Mouse (Mus musculus) spleen, postnatal 14 days (tissue): ENCODE data around the gene Ctdnep1.
A peak's percentile ranks its signal among the peaks of the same experiment; 100 is the strongest.
"Not testable (repeated sequence)": the region's sequence is repeated elsewhere in the genome, so short reads cannot be mapped to it uniquely, and the experiment has no call there.

Source experiments
- DNase-seq, 2 experiments: peaks; one replicate each; pipeline ENCODE4 v3.0.0; 2021 to 2022; ENCODE audit warnings: low spot score in 2 of 2

Gene Ctdnep1

DNA sequence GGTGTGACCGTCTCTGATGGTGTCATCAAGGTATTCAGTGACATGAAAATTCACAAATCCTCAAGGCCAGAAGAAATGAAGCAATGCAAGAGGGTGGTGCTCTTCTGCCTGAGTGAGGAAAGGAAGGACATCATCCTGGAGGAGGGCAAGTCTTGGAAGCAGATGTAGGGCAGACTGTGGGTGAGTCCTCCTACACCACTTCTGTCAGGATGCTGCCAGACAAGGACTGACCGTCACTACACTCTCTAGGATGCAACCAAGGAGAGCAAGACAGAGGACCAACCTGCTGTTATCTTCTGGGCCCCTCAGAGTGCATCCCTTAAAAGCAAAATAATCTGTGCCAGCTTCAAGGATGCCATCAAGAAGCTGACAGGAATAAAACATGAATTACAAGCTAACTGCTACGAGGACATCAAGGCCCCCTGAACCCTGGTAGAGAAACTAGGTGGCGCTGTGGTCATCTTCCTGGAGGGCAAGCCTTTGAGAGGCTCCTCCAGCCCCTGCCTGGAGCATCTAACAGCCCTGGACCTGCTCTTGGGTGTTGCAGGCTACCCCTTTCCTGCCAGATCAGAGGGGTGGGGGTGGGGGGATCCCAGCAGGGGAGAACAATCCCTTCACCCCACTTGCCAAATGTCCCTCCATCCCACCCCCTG lies 30.0 kb upstream of the Ctdnep1 start:
- DNase-seq = no peak

DNA sequence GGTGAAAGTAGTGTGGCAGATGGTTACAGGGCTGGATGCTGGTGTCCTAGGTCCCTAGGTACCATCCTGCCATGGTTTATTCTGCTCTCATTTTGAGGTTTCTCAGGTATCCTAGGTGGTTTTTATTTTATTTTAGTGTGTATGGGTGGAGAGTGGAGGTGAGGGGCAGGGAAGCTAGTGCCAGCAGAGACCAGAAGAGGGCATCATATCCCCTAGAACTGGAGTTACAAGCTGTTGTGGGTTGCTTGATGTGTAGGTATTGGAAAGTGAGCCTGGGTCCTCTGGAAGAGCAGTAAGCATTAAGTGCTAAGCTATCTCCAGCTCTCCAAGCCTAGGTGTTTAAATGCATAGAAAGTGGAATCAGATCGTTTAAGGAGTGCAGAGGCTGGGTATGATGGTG lies 28.7 kb upstream of the Ctdnep1 start:
- no peak for DNase-seq

DNA sequence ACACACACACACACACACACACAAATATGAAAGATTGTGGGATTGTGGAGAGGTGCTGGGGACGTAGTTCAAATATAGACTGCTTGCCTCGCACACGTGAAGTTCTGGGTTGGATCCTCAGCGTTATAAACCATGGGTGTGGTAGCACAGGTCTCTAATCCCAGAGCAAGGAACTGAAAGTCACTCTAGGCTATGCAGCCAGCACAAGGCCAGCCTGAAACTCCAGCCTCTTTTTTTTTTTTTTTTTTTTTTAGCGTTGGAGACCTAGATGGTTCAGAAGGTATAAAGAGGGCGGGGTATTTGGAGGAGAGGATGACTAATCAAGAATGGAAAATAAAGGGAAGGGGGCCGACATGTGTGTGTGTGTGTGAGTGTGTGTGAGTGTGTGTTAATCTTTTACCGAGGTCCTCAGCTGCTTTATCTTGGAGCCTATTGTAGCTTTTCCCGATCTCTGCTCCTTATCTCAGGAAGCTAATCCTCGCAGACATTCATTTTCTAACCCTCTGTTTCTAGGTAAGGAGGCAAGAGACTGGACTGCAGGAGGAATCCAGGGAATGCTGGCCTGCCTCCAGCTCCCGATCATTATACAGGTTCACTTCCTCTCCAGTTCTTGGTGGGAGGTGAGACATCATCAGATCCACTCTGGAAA lies 27.6 kb upstream of the Ctdnep1 start:
- no peak for DNase-seq

DNA sequence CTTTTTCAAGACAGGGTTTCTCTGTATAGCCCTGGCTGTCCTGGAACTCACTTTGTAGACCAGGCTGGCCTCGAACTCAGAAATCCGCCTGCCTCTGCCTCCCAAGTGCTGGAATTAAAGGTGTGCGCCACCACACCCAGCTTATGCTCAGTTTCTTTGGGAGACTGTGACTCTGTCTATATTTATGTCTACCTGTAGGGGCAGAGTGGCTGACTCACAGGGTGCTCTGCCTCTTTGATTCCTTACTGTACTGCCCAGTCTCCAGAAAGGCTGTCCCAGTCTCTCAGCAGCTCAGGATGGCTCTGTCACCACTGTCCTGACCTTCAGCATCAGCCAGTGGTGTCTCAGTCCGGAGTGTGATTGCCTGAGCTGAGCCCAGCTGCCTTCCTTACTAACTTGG lies 25.3 kb upstream of the Ctdnep1 start:
- DNase-seq = not testable (repeated sequence)

DNA sequence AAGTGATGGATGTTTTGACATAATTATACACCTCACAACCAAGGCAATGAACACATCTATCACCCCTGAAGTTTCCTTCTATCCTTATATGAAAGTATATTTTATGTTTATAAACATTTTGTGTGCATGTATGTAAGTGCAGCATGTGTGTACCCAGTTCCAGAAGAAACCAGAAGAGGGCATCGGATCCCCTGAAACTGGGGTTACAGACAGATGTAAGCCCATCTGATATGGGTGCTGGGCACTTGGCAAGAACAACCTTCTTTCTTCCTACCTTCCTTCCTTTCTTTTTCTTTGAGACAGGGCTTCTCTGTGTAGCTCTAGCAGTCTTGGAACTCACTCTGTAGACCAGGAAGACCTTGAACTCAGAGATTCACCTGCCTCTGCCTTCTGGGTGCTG lies 24.7 kb upstream of the Ctdnep1 start:
- DNase-seq = no peak

DNA sequence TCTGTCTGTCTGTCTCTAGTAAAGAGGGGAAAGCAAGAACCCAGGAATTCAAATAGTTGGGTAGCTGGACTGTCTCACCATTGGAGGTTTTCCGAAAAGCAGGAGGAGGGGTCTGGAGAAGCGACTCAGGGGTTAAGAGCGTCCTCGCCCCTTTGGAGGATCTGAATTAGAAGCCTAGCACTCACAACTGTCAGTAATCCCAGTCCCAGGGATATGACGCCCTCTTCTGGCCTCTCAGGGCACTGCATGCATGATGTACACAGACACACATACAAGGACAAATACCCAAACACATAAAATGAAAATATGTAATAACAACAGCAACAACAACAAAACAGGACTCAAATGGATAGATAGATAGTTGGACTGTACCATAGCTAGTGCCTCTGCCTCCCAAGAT lies 20.3 kb upstream of the Ctdnep1 start:
- no peak for DNase-seq

DNA sequence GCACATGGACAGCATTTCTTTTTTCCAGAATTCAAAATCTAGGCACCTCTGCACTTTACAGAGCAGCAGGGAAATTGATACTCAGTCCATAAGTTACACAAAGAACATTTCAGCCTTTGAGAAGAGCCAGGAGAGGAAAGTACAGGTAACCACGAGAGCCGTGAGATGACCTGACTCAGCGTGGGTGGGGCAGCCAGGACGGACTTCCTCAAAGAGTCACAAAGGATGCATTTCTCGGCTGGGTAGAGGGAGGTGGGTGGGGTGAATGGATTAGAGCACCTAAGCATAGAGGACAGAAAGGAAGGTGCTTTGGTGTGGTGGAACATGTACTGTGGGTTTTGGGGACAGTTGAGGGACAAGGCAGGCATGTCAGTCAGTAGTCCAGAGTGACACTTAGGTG lies 19.1 kb upstream of the Ctdnep1 start:
- DNase-seq = no peak

DNA sequence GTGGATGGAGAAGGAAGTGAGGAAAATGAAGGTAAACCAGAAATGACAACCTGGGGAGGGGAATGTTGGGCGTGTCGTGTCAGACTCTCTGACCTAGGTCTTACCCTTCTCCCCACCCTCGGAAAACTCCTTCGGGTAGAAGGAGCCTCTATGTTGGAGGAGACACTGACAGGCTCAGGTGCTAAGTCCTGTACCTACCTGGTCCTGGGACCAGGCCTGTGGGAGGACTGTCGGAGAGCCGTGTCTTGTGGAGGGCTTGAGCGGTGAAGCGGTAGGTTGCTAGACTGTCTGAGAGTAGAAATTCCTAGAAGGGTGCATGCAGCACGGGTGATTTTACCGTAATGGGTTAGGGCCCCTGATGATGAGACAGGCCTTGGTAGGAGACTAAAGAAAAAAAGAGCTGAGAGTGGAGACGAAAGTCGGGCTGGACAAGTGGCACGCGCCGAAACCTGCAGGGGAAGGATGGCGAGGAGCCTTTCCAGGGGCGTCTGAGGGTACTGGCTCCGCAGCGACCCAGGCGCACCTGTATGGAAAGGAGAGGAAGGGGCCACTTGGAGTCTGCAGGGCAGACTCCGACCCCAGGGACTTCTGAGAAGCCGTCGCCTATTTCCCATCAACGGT lies 16.2 kb upstream of the Ctdnep1 start, which contains the start of gene Cldn7:
Gene Cldn7 (plus strand): TSS at position 130 of the 621 bp plus-strand sequence.
- DNase-seq = no peak

DNA sequence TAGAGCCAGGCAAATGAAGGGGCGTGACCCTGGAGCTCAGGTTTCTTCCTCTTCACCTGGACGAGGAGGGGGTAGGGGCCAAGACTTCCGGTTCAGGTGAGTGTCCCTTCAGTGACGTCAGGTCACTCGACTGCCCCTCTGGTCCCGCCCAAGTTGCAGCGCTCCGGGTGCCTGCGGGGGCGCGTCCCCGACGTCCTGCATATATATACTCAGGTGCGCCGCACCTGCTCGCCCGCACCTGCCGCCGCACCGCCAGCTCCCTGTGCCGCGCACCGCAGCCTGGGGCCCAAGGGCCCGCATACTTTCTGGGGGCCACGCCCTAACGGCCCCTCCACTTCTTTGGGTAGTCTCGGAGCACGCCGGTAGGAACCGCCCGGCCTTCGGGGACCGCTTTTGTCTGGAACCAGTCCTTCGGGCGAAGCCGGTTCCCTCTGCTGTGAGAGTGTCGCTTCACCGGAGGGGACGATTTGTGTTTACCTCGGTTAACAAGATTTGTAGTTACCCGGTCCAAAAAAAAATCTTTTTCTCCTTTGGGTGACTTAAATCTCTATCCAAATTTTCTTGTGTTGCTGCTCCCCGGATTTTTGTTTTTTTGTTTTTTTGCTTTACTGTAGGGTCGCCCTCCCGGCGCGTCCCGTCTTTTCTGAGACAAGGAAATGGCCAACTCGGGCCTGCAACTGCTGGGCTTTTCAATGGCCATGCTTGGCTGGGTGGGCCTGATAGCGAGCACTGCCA lies 15.5 kb upstream of the Ctdnep1 start:
- no peak for DNase-seq

DNA sequence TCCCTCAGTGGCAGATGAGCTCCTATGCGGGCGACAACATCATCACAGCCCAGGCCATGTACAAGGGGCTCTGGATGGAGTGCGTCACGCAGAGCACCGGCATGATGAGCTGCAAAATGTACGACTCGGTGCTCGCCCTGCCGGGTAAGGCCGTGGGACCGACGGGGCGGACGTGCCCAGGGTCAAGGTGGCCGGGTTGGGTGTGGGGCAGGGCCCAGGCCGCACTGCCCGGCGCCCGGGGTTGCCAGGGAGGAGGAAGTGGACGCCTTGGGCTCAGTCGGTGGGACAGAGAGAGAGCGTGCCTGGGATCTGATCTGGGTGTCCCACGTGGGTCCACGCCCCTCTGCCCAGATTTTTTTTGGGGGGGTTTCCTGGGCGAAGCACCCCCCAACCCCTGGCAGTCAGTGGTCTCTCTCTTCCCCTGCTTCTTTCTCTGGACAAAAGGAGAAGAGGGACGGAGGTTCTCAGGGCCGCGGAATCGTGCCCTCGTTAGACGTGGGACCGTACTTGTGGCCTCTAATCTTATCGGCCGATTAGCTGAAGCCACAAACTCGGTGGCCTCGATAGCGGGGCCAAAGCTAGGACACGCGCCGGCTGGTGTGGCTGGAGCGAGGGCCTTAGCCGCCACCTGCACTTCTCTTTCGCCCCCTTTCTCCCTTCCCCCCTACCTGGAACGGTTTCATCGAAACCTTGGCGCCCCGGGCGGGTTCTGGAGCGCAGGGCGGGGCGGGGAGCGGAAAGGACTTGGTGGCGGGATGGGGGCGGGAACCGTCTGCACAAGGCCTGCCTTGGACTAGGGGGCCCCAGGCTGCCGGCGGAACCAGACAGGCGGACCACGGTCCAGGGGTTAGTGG lies 14.7 kb upstream of the Ctdnep1 start:
- DNase-seq = no peak

DNA sequence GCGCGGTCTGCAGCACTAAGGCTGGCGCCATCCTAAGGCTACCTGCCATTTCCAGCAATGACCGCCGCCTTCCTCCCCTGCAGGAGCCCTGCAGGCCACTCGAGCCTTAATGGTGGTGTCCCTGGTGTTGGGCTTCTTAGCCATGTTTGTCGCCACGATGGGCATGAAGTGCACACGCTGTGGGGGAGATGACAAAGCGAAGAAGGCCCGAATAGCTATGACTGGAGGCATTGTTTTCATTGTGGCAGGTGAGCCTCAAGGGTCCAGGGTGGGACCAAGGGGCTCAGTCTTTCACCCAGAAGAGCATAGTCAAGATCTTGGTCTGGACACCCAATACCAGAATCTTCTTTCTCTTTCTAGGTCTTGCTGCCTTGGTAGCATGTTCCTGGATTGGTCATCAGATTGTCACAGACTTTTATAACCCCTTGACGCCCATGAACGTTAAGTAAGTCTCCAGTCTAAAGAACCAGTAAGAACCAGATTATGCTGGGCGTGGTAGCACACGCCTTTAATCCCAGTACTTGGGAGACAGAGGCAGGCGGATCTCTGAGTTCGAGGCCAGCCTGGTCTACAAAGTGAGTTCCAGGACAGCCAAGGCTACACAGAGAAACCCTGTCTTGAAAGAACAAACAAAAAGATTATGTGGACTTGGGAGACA lies 14.0 kb upstream of the Ctdnep1 start:
- no peak for DNase-seq

DNA sequence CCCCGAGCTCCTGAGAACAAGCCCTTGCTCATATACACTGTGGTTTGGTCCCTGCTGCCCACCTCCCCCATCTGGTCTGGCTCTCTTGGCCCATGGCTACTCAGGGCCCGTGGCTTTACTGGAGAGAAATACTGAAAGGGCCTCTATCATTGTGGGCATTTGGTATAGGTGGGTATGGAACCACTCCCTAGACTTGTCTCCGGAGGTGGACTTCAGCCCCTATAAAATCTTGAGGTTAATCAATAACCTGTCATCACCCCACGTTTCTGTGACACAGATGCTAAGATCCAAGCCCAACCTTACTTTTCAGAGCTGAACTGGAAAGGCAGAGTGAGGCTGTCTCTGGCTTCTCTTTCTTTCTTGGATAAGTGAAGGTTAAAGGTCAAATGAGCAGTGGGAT lies 12.2 kb upstream of the Ctdnep1 start:
- DNase-seq = no peak

DNA sequence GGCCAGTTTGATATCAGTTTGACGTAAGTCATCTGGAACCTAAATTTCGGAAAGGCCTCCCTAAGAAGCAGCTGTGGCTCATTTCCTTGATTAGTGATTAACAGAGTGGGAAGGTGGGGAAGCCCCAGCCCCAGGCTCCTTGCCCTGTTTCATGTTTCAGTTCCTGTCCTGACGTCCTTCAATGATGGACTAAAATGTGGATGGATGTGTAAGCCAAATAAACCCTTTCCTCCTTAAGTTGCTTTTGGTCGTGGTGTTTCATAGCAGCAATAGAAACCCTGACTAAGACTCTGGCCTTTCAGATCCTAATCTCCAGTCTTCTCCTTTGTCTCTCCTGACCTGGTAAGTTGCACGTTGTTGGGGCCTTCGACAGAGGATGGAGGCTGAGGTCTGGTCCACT lies 10.7 kb upstream of the Ctdnep1 start:
- no peak for DNase-seq

DNA sequence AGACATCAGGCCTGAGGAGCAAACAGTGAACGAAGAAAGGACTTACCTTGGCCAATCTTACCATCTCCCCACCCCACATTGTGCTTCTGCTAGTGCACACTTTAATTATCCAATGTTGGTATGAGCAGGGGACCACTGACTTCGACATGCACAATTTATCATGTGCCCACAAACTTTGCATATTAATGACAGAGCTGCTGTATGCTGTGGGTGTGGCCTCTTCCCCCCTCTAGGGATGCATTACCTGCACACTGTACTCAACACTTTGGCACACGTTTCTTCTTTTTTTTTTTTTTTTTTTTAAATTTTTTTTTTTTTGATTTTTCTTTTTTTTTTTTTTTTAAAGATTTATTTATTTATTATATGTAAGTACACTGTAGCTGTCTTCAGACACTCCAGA lies 10.2 kb upstream of the Ctdnep1 start:
- DNase-seq = no peak

DNA sequence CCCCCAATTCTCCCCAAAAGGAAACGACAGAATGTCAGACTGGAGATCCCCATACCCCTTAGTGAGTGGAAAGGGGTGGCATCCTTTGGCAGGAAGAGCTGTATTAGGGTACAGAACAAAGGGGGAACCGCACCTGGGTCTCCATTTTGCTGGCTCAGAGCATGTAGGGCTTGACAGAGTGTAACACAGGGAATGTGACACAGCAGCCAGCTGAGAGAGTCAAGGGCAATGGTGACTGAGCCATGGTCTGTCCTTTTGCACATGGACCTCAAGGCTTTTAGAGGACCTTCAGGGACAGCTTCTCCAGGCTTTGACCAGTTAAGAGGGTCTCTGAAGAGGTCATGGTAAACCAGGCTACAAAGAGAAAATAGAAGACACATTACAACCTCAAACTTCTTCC lies 6.0 kb upstream of the Ctdnep1 start:
- no peak for DNase-seq

DNA sequence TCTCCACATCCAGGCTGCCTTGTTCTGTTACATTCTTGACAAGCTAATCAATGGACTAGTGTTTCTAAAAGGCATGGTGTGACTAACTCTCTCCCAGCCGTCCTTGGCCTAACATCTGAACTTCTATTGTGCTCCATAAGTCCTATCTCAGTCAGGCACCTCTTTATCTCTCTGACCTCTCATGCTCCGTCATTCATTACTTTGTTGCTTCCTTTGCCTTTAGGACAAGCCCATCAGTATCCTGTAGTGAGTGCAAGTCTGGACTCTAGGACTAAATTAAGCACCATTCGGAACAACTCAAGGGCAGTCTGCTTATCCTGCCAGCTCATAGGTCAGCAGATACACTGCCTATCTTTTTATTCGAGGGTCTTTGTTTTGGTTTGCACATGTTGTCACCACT lies 4.7 kb upstream of the Ctdnep1 start:
- DNase-seq = no peak

DNA sequence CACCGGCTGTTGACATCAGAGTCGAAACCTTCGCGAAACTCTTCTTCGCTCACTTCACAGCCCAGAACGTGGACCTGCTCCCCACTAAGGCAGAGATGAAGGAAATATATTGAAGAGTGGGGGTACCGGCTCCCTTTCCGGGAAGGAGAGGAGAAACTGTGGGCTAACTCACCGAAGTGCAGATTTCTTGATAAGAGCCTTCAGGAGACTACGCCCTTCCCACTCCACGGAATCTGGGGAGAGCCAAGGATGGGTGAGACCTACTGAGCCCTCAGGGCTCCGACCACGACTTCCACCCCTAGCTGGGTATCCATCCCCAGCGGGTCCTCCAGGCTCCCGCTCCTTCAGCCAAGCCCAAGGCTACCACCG lies 1.1 kb upstream of the Ctdnep1 start:
- DNase-seq = no peak

DNA sequence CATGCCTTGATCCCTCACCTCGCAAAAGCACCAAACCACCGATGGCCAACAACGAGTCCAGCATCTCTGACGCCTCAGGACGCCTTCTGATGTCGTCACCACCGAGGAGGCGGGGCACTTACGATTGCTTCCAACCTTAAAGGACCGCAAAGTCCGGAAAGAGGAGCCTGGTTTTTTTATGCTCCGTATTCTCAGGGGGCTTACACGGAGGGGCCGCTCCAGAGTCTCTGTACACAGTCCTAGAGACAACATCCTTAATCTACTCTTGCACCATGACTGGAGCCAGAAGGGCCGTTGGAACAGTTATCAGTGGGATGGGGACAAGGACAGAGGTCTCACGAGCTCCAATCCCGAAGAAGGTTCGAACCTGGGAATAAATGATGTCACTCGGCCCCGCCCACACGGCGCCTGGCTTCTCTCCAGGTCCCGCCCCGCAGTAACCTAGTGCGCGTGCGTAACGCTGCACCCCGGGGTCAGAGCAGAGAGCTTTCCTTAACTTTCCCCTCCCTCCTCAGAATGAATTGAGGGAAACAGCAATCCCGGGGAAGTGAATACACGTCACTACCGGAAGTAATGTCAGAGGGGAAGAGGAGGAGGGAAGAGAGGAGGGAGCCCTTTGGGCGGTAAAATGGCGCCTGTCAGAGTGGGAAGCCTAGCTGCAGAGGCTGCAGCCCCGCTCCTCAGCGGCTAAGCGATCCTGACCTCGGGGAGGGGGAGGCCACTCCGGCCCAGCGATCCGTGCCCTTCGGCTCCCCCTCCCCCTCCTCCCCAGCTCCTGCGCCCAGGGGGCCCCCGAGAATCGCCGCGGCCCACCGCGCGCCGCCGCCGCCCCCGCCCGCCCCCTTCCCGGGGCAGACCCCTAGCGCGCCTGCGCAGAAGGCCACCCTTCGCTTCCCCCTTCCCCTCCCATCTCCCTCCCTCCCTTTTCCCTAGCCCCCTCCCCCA lies 488 bp upstream of the Ctdnep1 start:
- peak; percentile 89 to 93 for DNase-seq

DNA sequence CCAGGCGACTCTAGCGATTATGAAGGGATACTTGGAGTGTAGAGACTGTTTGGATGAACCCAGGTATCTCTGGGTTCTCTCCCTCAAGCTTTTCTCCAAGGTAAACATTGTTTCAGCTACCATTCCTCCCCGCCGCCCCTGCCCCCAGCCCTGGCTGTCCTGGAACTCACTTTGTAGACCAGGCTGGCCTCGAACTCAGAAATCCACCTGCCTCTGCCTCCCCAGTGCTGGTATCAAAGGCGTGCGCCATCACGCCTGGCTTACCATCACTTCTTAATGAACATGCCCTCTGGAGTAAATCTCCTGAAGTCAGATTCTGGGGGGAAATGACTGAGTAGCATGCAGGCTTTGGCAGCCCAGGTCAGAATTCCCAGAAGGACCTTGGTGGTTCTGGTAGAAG lies 1.3 kb downstream of the Ctdnep1 start, which contains the start of gene Elp5:
Gene Elp5 (minus strand): TSS at position 293 of the 400 bp plus-strand sequence.
- no peak for DNase-seq

DNA sequence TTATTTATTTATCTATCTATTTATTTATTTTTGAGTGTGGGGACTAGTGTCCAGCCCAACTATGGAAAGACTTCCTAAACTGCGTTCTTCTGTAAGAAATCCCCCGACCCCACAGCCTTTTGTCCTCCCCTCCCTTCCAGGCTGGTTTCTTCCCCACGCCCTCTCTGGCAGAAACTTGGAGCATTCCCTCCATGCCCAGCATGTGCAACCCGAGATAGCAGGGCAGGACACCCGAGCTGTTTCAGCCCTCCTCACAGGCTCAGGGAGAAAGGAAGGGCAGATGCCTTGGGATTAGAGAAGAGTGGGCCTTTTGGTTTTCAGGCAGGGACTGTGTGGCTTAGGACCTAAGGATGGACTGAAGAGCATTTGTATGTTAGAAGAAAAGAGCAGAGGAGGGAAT lies 1.9 kb downstream of the Ctdnep1 start:
- no peak for DNase-seq
